In the genomic region with DNA sequence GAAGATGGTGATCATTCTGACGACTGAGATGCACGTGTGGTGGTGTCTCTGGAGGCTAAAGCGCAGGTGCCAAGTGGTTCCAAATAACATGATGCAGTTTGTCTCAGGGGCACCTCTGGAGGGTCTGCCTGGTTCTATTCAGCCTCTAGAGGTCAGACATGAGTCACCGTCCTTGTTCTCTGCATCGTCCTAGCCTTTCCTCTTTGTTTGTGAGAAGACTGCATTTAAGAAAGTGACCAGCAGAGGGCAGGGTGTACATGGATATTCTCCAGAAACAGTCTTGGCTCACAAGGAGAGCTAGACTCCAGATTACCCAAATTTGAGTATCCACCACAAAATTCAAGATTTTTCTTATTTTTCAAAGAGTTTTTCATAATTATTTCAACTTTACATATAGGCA, we compare ENCODE assay signal across 10 mouse cellular contexts. TPM values are rescaled to one million over a fixed set of nuclear protein-coding genes. Genes with fewer than 3 reads are reported as not detected.
A peak's percentile ranks its signal among the peaks of the same experiment; 100 is the strongest.
DNase-seq lines count a peak whose midpoint lies in the region; ATAC-seq and TF ChIP-seq lines count a peak whose summit lies in the region.
"Had no signal": no experiment of that assay in that cellular context is flagged by ENCODE, and none has a peak within 500 bp of the region (broad histone marks: within the 10 kb centered on the region; RNA-seq: fewer than 3 reads in every experiment).

No protein-coding gene starts in this region.

- no peak overlapping the region for H3K4me2 ChIP-seq in liver, postnatal 0 days (ENCODE audit: low read depth, low read length)
- H3K4me2 ChIP-seq: heart, embryonic 13.5 days had no signal

- no peaks in the 10 kb centered on the region for H3K9me3 ChIP-seq in liver, postnatal 0 days (ENCODE audit: low read length)

- WGBS in liver, postnatal 0 days (ENCODE audit: insufficient replicate concordance), result 59% methylated on average over 5 of the region's 5 CpGs

- H3K9ac ChIP-seq in liver, postnatal 0 days (replicated peaks), result no peak overlapping the region
- H3K9ac ChIP-seq: heart, embryonic 13.5 days had no signal

- no peak for ATAC-seq in liver, postnatal 0 days

- H3K27ac ChIP-seq in liver, postnatal 0 days (ENCODE audit: low read depth), result no peak overlapping the region
- H3K27ac ChIP-seq: heart, embryonic 13.5 days had no signal

- TF ChIP-seq EP300 in liver, postnatal 0 days (IDR thresholded peaks at IDR 0.05; ENCODE audit: low read depth), result no peak

- no peaks in the 10 kb centered on the region for H3K4me1 ChIP-seq in liver, postnatal 0 days (ENCODE audit: insufficient read depth)
- H3K4me1 ChIP-seq: heart, embryonic 13.5 days; megakaryocyte, embryonic 14.5 days had no signal

- DNase-seq in adrenal gland, adult 2 months, result peak; percentile 6
- DNase-seq in adrenal gland, adult 8-10 months, result no peak
- DNase-seq in liver, postnatal 0 days, result no peak
- DNase-seq in liver, result no peak
- peak; percentile 1 for DNase-seq in c-Kit-positive CD71-positive TER-119-positive erythroid progenitor cells, embryonic 14.5 days (ENCODE audit: low spot score)
- DNase-seq in induced T-regulatory cell, adult 2 months (ENCODE audit: low read depth), result peak; percentile 15
- DNase-seq in mesoderm, embryonic 11.5 days (ENCODE audit: low read depth, low spot score), result peak; percentile 11
- no peak for DNase-seq in spleen, adult 12 weeks (ENCODE audit: low spot score)

- peak; percentile 37 for TF ChIP-seq CTCF in liver, postnatal 0 days (IDR thresholded peaks at IDR 0.05; ENCODE audit: low read depth)

- no peak overlapping the region for H3K4me3 ChIP-seq in liver, postnatal 0 days (ENCODE audit: low read depth, low read length)
- H3K4me3 ChIP-seq: heart, embryonic 13.5 days; megakaryocyte, embryonic 14.5 days had no signal

- no peaks in the 10 kb centered on the region for H3K36me3 ChIP-seq in liver, postnatal 0 days (replicated peaks; ENCODE audit: insufficient read depth, low read length)
- H3K36me3 ChIP-seq: heart, embryonic 13.5 days had no signal

- no peaks in the 10 kb centered on the region for H3K27me3 ChIP-seq in liver, postnatal 0 days (ENCODE audit: insufficient read depth, low read length)
- H3K27me3 ChIP-seq: heart, embryonic 13.5 days; megakaryocyte, embryonic 14.5 days had no signal

RNA-seq across cellular contexts. Expression of gene Ssx9, which starts 15.3 kb away (rescaled TPM):
- total RNA-seq in adrenal gland, adult 2 months (2021), result not detected
- polyA plus RNA-seq in adrenal gland, adult 2 months (2012; rRNA removed), result not detected in 2 replicates
- total RNA-seq in adrenal gland, adult 8-10 months (2022), result not detected
- polyA plus RNA-seq in liver, postnatal 0 days (2015; fragmentation: Nextera tagmentation; extraction: Ambion mirVana), result not detected in 2 replicates
- polyA plus RNA-seq: heart, embryonic 13.5 days had no signal

RNA-seq across cellular contexts. Expression of gene Ssxb8, which starts 42.3 kb away (rescaled TPM):
- total RNA-seq in adrenal gland, adult 2 months (2021), result not detected
- not detected in 2 replicates for polyA plus RNA-seq in adrenal gland, adult 2 months (2012; rRNA removed)
- not detected for total RNA-seq in adrenal gland, adult 8-10 months (2022)
- polyA plus RNA-seq in liver, postnatal 0 days (2015; fragmentation: Nextera tagmentation; extraction: Ambion mirVana), result not detected in 2 replicates
- polyA plus RNA-seq: heart, embryonic 13.5 days had no signal

Comparison
In these comparisons a context has a peak if more than half of its experiments do, and no peak if none do; other contexts are left out.
1. DNase-seq: peak in adrenal gland, adult 2 months (single experiment), c-Kit-positive CD71-positive TER-119-positive erythroid progenitor cells, embryonic 14.5 days (single experiment), induced T-regulatory cell, adult 2 months (single experiment) and mesoderm, embryonic 11.5 days (single experiment); none in adrenal gland, adult 8-10 months (single experiment), liver, postnatal 0 days (single experiment), liver (single experiment) and spleen, adult 12 weeks (single experiment).